Mouse (Mus musculus): ENCODE results near the gene Yeats4. TPM values are rescaled to one million over a fixed set of nuclear protein-coding genes. Genes with fewer than 3 reads are reported as not detected.

Yeats4 gene
- polyA plus RNA-seq, 1 experiment from 2014 or later = 43.5 TPM

DNA sequence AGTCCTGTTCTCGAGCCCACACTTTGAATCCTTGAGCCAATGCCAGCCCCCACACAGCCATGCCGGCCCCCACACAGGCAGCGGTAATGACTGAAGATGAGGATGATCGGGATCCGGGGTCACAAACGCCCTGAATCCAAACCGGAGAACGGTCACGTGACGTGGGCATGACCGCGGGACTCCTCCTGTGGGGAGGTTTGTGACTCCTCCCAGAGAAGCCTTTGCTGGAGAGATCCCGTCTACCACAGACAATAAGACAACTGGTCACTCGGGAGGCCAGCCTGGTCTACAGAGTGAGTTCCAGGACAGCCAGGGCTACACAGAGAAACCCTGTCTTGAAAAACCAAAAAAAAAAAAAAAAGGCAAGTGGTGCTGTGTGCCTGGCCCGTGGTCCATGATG, 16.1 kb downstream of the Yeats4 start:
- no peak for ATAC-seq
- TF ChIP-seq CTCF (IDR thresholded peaks at IDR 0.05; ENCODE audit: low read depth) = no peak
- no peak overlapping the region for H3K4me3 ChIP-seq (ENCODE audit: low read depth, low read length)
- H3K27me3 ChIP-seq (replicated peaks; ENCODE audit: control insufficient read depth, insufficient read depth, low read length) = no peaks in the 10 kb centered on the region
- 0 out of 2 replicates have a peak, but pooled peaks cover 2% of the 10 kb centered on the region for H3K36me3 ChIP-seq (ENCODE audit: control insufficient read depth, insufficient read depth)
- H3K27ac ChIP-seq (ENCODE audit: low read depth, low read length) = no peak overlapping the region
- H3K4me2 ChIP-seq (replicated peaks; ENCODE audit: low read depth) = no peak overlapping the region
- no peaks in the 10 kb centered on the region for H3K9me3 ChIP-seq (ENCODE audit: control insufficient read depth)
- 88% methylated on average over 15 of the region's 15 CpGs for whole genome bisulfite sequencing
- H3K4me1 ChIP-seq (replicated peaks; ENCODE audit: control insufficient read depth, insufficient read depth, low read length) = no peaks in the 10 kb centered on the region; the same call in 1 of the 2 replicates
- H3K9ac ChIP-seq (ENCODE audit: low read depth, low read length) = no peak overlapping the region

DNA sequence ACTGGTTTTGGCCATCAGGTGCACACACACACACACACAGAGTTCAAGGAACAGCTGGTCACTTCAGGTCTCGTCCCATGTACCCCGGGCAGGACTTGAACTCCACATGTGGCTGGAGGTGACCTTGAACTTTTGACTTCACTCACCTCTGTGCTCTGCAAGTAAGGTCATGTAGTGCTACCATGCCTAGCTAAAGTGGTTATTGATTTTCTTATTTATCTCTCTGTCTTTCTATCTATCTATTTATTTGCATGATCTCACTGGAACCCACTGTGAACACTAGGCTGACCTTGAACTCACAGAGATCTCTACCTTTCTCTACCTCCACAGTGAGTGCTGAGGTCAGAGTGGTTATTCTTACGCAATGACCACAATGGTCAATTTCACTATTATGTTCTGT, 18.2 kb downstream of the Yeats4 start:
- H3K27me3 ChIP-seq (replicated peaks; ENCODE audit: control insufficient read depth, insufficient read depth, low read length) = no peaks in the 10 kb centered on the region
- no peaks in the 10 kb centered on the region; the same call in 1 of the 2 replicates for H3K4me1 ChIP-seq (replicated peaks; ENCODE audit: control insufficient read depth, insufficient read depth, low read length)
- no peak overlapping the region for H3K9ac ChIP-seq (ENCODE audit: low read depth, low read length)
- H3K9me3 ChIP-seq (ENCODE audit: control insufficient read depth) = no peaks in the 10 kb centered on the region
- 95% methylated on average over 3 of the region's 3 CpGs for WGBS
- ATAC-seq = no peak
- H3K4me3 ChIP-seq (ENCODE audit: low read depth, low read length) = no peak overlapping the region
- no peaks in the 10 kb centered on the region for H3K36me3 ChIP-seq (ENCODE audit: control insufficient read depth, insufficient read depth)
- no peak overlapping the region for H3K27ac ChIP-seq (ENCODE audit: low read depth, low read length)
- no peak overlapping the region for H3K4me2 ChIP-seq (replicated peaks; ENCODE audit: low read depth)
- no peak for TF ChIP-seq CTCF (IDR thresholded peaks at IDR 0.05; ENCODE audit: low read depth)

DNA sequence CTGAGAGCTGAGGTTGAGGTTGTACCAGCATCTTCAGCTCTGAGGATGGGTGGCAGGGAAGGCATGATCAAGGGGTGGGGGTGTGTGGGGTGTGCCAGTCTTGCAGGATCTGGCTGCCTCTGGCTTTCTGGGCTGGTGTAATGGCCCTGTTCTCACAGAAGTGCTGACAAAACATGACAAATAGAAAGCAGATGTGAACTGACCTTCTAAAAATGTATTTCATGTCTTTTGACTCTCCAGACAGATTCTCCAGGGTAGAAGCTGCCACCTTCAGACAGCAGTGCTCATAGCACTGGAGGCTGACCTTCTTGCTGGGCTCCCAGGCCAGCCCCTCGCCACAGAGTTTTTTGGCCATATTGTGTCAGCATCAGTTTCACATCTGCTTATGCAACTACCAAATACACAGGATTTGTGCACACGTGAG, 20.7 kb downstream of the Yeats4 start:
- no peaks in the 10 kb centered on the region for H3K36me3 ChIP-seq (ENCODE audit: control insufficient read depth, insufficient read depth)
- no peak overlapping the region for H3K9ac ChIP-seq (ENCODE audit: low read depth, low read length)
- WGBS = 70% methylated on average over 2 of the region's 2 CpGs
- H3K4me3 ChIP-seq (ENCODE audit: low read depth, low read length) = no peak overlapping the region
- H3K9me3 ChIP-seq (ENCODE audit: control insufficient read depth) = no peaks in the 10 kb centered on the region
- TF ChIP-seq CTCF (IDR thresholded peaks at IDR 0.05; ENCODE audit: low read depth) = peak; percentile 54
- no peak overlapping the region for H3K27ac ChIP-seq (ENCODE audit: low read depth, low read length)
- no peaks in the 10 kb centered on the region for H3K27me3 ChIP-seq (replicated peaks; ENCODE audit: control insufficient read depth, insufficient read depth, low read length)
- no peak for ATAC-seq
- no peaks in the 10 kb centered on the region; the same call in 1 of the 2 replicates for H3K4me1 ChIP-seq (replicated peaks; ENCODE audit: control insufficient read depth, insufficient read depth, low read length)
- no peak overlapping the region for H3K4me2 ChIP-seq (replicated peaks; ENCODE audit: low read depth)

DNA sequence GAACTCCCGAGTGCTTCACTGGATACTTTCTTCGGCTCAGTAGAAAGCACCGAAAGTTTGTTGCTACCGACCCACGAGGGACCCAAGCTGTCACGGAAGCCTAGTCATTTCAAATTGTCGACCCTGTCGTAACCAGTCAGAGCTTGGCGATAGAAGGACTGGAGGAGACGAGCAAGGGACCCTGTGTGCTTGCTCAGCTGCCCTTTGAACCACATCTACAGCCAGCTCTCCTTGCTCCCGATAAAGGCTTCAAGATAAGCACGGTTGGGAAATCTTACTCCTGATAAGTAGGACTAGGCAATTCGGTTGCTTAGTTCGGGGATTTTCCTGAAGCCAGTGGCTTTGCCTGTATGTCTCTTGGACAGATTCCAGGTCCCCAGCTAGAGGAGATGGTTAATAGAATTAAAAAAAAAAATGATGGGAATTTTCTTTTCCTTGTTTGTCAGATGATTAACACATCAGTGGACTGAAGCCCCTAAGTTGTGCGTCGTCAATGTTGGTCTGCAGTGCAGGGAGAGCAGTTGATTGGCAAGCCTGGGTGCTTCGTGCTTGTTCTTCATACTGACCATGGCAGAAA, 21.2 kb downstream of the Yeats4 start:
- peak overlapping the region; percentile 50; the same call in 1 of the 2 replicates for H3K27ac ChIP-seq (ENCODE audit: low read depth, low read length)
- WGBS = 26% methylated on average over 17 of the region's 17 CpGs
- H3K36me3 ChIP-seq (ENCODE audit: control insufficient read depth, insufficient read depth) = no peaks in the 10 kb centered on the region
- ATAC-seq = peak; percentile 65
- no peaks in the 10 kb centered on the region for H3K27me3 ChIP-seq (replicated peaks; ENCODE audit: control insufficient read depth, insufficient read depth, low read length)
- H3K9me3 ChIP-seq (ENCODE audit: control insufficient read depth) = no peaks in the 10 kb centered on the region
- no peak overlapping the region for H3K9ac ChIP-seq (ENCODE audit: low read depth, low read length)
- H3K4me3 ChIP-seq (ENCODE audit: low read depth, low read length) = no peak overlapping the region
- H3K4me2 ChIP-seq (replicated peaks; ENCODE audit: low read depth) = peak overlapping the region; percentile 24
- TF ChIP-seq CTCF (IDR thresholded peaks at IDR 0.05; ENCODE audit: low read depth) = no peak
- no peaks in the 10 kb centered on the region; the same call in 1 of the 2 replicates for H3K4me1 ChIP-seq (replicated peaks; ENCODE audit: control insufficient read depth, insufficient read depth, low read length)

DNA sequence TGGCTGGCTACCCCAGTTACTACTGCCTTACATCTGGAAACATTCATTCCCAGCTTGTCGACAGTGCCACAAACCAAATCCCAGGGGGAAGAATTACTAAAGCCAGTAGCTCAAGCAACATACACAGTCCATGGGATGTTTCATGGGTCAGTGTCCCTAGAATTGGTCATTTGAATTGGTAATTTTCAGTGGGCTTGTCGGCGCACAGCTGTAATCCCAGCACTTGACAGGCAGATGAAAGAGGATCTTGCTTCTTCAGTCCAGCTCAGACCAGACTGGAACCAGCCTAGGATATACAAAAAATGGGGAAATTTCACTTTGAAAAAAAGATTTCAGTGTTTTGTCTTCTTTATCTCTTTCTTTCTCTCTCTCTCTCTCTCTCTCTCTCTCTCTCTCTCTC, 24.6 kb downstream of the Yeats4 start:
- H3K27me3 ChIP-seq (replicated peaks; ENCODE audit: control insufficient read depth, insufficient read depth, low read length) = no peaks in the 10 kb centered on the region
- H3K4me2 ChIP-seq (replicated peaks; ENCODE audit: low read depth) = no peak overlapping the region
- no peak overlapping the region for H3K27ac ChIP-seq (ENCODE audit: low read depth, low read length)
- no peak for ATAC-seq
- no peaks in the 10 kb centered on the region for H3K36me3 ChIP-seq (ENCODE audit: control insufficient read depth, insufficient read depth)
- H3K4me1 ChIP-seq (replicated peaks; ENCODE audit: control insufficient read depth, insufficient read depth, low read length) = no peaks in the 10 kb centered on the region; the same call in 1 of the 2 replicates
- TF ChIP-seq CTCF (IDR thresholded peaks at IDR 0.05; ENCODE audit: low read depth) = no peak
- H3K9ac ChIP-seq (ENCODE audit: low read depth, low read length) = no peak overlapping the region
- no peaks in the 10 kb centered on the region for H3K9me3 ChIP-seq (ENCODE audit: control insufficient read depth)
- no peak overlapping the region for H3K4me3 ChIP-seq (ENCODE audit: low read depth, low read length)
- WGBS = 81% methylated on average over 3 of the region's 3 CpGs

DNA sequence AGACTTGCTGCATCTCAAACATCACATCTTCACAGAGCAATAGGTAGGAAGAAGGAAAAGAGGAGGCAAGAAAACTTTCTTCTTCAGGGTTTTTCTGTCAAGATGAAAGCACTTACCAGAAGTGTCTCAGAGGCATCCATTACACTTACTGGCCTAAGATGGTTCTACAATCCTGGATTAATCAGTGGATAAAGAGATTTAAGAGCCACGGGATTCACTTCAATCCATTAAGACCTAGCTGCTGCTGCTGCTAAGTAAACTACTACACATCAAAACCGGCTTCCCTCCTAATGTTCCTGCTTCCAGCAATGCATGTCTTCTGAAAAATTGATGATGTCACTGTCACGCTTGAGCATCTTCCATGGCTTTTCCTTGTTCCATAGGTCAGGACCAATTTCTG, 27.6 kb downstream of the Yeats4 start:
- TF ChIP-seq CTCF (IDR thresholded peaks at IDR 0.05; ENCODE audit: low read depth) = no peak
- Histone ChIP-seq H3K4me2 (replicated peaks; ENCODE audit: low read depth) (no peak overlapping the region), H3K27ac (ENCODE audit: low read depth, low read length) (no peak overlapping the region), H3K9me3 (ENCODE audit: control insufficient read depth) (no peaks in the 10 kb centered on the region), H3K36me3 (ENCODE audit: control insufficient read depth, insufficient read depth) (no peaks in the 10 kb centered on the region), H3K4me3 (ENCODE audit: low read depth, low read length) (no peak overlapping the region), H3K9ac (ENCODE audit: low read depth, low read length) (no peak overlapping the region), H3K27me3 (replicated peaks; ENCODE audit: control insufficient read depth, insufficient read depth, low read length) (no peaks in the 10 kb centered on the region), H3K4me1 (replicated peaks; ENCODE audit: control insufficient read depth, insufficient read depth, low read length) (no peaks in the 10 kb centered on the region)
- no peak for ATAC-seq
- WGBS = 84% methylated on average over 3 of the region's 3 CpGs

Data from intestine, postnatal 0 days (tissue).